Mouse (Mus musculus) forebrain, embryonic 13.5 days (tissue): Measurements from ENCODE around the gene Cpne6. TPM values are rescaled to one million over a fixed set of nuclear protein-coding genes. Genes with fewer than 3 reads are reported as not detected.

Experiments
- ATAC-seq: fragments of 200-750 bp; cut with Nextera tagmentation; 2 replicates; pipeline ENCODE4 v1.8.0; 2017
- H3K27ac ChIP-seq: fragments of 300-500 bp; sonication (generic); 2 replicates; pipeline ENCODE4 v1.5.1; 2015; ENCODE audit warnings: inconsistent platforms, mild to moderate bottlenecking, moderate library complexity
- H3K27me3 ChIP-seq: fragments of 300-500 bp; sonication (generic); 2 replicates; pipeline ENCODE4 v1.6.1; 2015; ENCODE audit warnings: mild to moderate bottlenecking, inconsistent platforms
- H3K36me3 ChIP-seq: fragments of 300-500 bp; sonication (generic); 2 replicates; pipeline ENCODE4 v1.6.1; 2015; ENCODE audit warnings: mild to moderate bottlenecking, inconsistent platforms; ENCODE audit not compliant: poor library complexity, severe bottlenecking
- H3K4me1 ChIP-seq: fragments of 300-500 bp; sonication (generic); 2 replicates; pipeline ENCODE4 v1.6.1; 2015; ENCODE audit warnings: inconsistent platforms
- H3K4me2 ChIP-seq: fragments of 300-500 bp; sonication (generic); 2 replicates; pipeline ENCODE4 v1.6.1; 2015; ENCODE audit warnings: inconsistent platforms, mild to moderate bottlenecking, moderate library complexity
- H3K4me3 ChIP-seq: fragments of 300-500 bp; sonication (generic); 2 replicates; pipeline ENCODE4 v1.5.1; 2015; ENCODE audit warnings: mild to moderate bottlenecking, inconsistent platforms
- H3K9ac ChIP-seq: fragments of 300-500 bp; sonication (generic); 2 replicates; pipeline ENCODE4 v1.6.1; 2015; ENCODE audit warnings: mild to moderate bottlenecking, inconsistent platforms
- H3K9me3 ChIP-seq: fragments of 300-500 bp; sonication (generic); replicated peaks from 2 replicates; pipeline ENCODE4 v1.6.1; 2016; ENCODE audit warnings: inconsistent platforms
- WGBS: fragments of 180-500 bp; shearing (Covaris S2); methylation state at CpG from one replicate; pipeline ENCODE4 v1.1.7; 2015; 5-methylcytosine and 5-hydroxymethylcytosine counted together
- polyA plus RNA-seq: library from polyadenylated mRNA; unstranded; fragments of >200 nt; fragmentation: Nextera tagmentation; extraction: Ambion mirVana; gene quantifications from 2 replicates; pipeline ENCODE4 v1.2.1, GENCODE M21; 2015

Cpne6 gene
- polyA plus RNA-seq, 1 experiment from 2014 or later, result 1.5 TPM

DNA sequence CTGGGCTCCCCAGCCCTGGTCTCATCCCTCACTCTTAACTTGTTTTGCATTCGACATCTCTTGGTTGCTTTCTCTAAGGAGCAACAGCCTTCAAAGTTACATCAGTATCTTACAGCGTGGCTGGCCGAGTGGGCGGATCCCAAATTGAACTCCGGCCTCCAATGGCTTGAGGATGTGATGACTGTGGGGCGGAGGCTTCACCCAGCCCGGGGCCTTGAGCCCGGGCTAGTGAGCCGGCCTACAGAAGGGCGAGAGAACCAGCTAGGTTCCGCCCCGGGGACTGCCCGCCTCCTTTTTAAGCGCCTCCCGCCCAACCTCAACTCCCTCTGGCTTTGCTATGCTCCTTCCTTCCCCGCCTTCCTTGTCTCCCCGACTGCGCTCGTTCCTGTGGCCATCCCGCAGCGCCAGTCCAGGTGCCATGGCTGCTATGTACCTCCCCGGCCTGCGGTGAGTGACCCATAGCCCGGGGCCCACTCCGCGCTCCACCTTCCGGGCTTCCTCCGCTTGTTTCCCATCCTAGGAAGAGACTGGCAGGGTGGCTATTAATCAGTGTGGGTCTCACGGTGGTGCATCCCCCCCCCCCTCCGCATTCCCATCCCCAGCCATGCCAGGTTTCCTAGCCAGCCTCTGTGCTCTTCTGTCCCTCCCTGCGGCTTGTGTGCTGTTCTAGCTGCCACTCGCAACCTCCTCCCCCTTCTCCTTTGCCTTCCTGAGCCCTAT, 30.0 kb downstream of the Cpne6 start, which contains the start of gene Pck2:
Gene Pck2, plus strand, starts transcription at position 200 of the 720 bp plus-strand sequence.
- ATAC-seq, result peak; percentile 81
- peak within 1 kb of the TSS; percentile 84 for H3K9ac ChIP-seq
- H3K4me2 ChIP-seq, result peak within 1 kb of the TSS; percentile 88
- H3K4me3 ChIP-seq, result peak within 1 kb of the TSS; percentile 54
- H3K4me1 ChIP-seq, result peaks cover 36% of the 10 kb centered on the region
- no peaks in the 10 kb centered on the region for H3K9me3 ChIP-seq
- WGBS, result under 1% methylated on average over 32 of the region's 32 CpGs
- H3K36me3 ChIP-seq, result peaks cover 13% of the 10 kb centered on the region
- H3K27me3 ChIP-seq, result no peaks in the 10 kb centered on the region
- peak within 1 kb of the TSS; percentile 92 for H3K27ac ChIP-seq

DNA sequence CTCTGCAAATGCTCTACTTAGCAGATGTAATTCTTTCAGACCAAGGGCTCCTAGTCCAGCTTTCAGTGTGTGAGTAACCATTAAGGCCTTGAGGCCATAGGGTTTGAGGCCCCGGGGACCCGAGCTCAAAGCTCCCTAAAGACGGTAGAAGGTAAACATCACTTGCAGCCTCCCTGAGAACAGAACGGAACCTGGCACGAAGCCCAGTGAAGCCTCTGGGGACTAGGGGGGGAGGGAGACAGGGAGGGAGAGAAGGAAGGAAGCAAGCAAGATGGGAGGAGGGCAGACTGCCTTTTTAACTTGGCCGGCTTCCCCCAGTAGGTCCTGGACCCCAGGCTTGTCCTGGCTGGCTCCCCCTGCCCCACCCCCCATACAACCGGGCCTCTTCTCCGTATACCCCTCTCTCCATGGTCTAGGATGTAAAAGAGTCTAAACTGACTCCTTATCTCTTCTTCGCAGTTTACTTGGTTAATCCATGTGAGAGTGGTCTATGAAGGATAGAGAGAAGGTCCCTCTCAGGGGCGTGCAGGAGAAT, 30.6 kb downstream of the Cpne6 start:
- peak; percentile 61 for ATAC-seq
- H3K9me3 ChIP-seq, result no peaks in the 10 kb centered on the region
- WGBS, result 5% methylated on average over 10 of the region's 10 CpGs
- peak overlapping the region; percentile 88 for H3K4me2 ChIP-seq
- H3K27me3 ChIP-seq, result no peaks in the 10 kb centered on the region
- peak overlapping the region; percentile 84 for H3K9ac ChIP-seq
- peaks cover 36% of the 10 kb centered on the region for H3K4me1 ChIP-seq
- peaks cover 15% of the 10 kb centered on the region for H3K36me3 ChIP-seq
- peak overlapping the region; percentile 92 for H3K27ac ChIP-seq
- H3K4me3 ChIP-seq, result peak overlapping the region; percentile 54

DNA sequence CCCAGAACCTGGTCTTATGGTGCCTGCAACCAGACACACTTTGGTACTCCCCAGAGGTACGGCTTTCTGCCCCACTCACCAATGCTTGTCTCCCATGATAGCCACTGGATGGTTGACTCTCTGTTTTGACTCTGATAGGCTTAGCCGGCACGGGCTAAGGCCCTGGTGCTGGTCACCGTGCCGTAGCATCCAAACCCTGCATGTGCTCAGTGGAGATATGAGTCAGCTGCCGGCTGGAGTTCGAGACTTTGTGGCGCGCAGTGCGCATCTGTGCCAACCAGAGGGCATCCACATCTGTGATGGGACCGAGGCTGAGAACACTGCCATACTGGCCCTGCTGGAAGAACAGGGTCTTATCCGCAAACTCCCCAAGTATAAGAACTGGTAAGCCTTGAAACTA, 32.0 kb downstream of the Cpne6 start:
- 95% methylated on average over 12 of the region's 12 CpGs for WGBS
- H3K4me3 ChIP-seq, result no peak overlapping the region
- peaks cover 36% of the 10 kb centered on the region for H3K4me1 ChIP-seq
- no peak overlapping the region for H3K27ac ChIP-seq
- no peaks in the 10 kb centered on the region for H3K27me3 ChIP-seq
- ATAC-seq, result no peak
- H3K9ac ChIP-seq, result no peak overlapping the region
- no peak overlapping the region for H3K4me2 ChIP-seq
- no peaks in the 10 kb centered on the region for H3K9me3 ChIP-seq
- peaks cover 15% of the 10 kb centered on the region for H3K36me3 ChIP-seq

DNA sequence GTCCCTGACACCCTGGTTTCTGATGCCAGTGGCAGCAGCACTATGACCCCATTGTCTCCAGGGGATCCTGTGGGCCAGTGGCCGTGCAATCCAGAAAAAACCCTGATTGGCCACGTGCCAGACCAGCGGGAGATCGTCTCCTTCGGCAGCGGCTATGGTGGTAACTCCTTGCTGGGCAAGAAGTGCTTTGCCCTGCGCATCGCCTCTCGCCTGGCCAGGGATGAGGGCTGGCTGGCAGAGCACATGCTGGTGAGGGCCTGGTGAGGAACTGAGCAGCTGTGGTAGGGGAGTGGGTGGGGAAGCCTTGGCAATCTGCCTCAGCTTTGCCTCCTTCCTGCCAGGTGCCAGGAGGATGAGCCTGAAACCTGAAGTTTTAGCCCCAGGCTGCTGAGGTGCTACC, 34.1 kb downstream of the Cpne6 start:
- H3K9ac ChIP-seq, result 0 out of 2 replicates have a peak overlapping the region, but pooled peaks have one; percentile 4
- 0 out of 2 replicates have a peak overlapping the region, but pooled peaks have one; percentile 27 for H3K27ac ChIP-seq
- no peaks in the 10 kb centered on the region for H3K9me3 ChIP-seq

DNA sequence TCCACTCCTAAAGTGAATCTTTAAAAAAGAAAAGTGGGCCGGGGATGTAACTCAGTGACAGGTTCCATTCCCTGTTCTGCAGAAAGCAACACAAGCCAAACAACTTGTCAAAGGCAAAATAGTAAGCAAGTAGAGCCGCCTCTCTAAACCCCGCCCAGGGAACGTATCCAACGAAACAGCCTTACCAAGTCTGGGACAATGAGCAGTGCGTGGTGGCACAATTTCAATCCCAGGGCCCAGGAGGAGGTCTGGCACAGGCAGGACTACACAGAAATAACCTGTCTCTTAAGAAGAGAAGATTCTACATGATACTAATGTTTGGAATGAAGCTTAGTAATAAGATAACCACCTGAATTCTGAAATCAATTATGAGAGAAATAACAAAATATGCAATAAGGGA, 39.9 kb downstream of the Cpne6 start:
- 80% methylated on average over 6 of the region's 6 CpGs for WGBS
- ATAC-seq, result no peak
- Histone ChIP-seq H3K4me3 (no peak overlapping the region), H3K4me2 (no peak overlapping the region), H3K4me1 (no peaks in the 10 kb centered on the region), H3K27me3 (no peaks in the 10 kb centered on the region), H3K9me3 (no peaks in the 10 kb centered on the region), H3K9ac (no peak overlapping the region), H3K27ac (no peak overlapping the region), H3K36me3 (peaks cover 23% of the 10 kb centered on the region)

More for the DNA sequence above, 34.1 kb downstream of the Cpne6 start:
- Histone ChIP-seq H3K27me3 (no peaks in the 10 kb centered on the region), H3K36me3 (peaks cover 35% of the 10 kb centered on the region), H3K4me2 (no peak overlapping the region; the same call in 1 of the 2 replicates), H3K4me3 (no peak overlapping the region), H3K4me1 (peaks cover 36% of the 10 kb centered on the region)
- ATAC-seq, result no peak
- 63% methylated on average over 9 of the region's 9 CpGs for WGBS

DNA sequence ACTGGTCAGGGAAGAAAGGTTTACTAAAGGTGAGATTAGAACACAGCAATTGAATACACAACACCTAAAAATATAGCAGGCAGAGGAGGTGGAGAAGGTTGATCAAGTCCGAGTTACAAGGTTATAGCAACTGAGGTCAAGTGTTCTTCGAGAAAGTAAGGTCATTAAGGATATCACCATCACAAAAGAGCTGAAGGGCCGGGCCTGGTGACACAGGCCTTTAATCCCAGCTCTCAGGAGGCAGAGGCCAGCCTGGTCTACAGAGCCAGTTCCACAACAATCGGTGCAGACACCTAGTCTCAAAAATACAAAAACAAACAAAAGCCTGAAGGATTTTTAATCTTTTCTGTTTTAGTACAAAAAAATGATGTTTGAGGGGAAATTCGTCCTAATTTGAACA, 41.1 kb downstream of the Cpne6 start:
- Histone ChIP-seq H3K36me3 (peaks cover 20% of the 10 kb centered on the region), H3K27me3 (no peaks in the 10 kb centered on the region), H3K9me3 (no peaks in the 10 kb centered on the region), H3K9ac (no peak overlapping the region), H3K4me2 (no peak overlapping the region), H3K4me1 (no peaks in the 10 kb centered on the region), H3K27ac (no peak overlapping the region), H3K4me3 (no peak overlapping the region)
- no peak for ATAC-seq
- WGBS, result 73% methylated on average over 5 of the region's 5 CpGs

DNA sequence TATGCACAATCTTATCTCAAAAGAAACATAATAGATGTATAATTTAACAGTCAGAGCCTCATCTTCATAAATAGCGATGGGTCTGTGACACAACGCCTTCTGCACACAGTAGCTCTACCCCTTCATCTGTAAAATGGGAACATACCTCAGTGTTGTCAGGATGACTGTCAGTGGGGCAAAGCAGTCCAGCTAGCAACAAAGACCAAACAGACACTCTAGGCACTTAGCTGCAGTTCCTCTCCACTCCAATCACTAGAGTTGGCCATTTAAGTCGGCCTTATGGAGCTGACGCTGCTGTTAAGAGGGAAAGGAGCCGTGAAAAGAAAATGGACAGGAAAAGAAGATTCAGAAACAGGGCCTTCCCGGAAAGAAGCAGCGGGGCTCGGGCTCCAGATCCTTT, 41.5 kb downstream of the Cpne6 start:
- H3K4me3 ChIP-seq, result no peak overlapping the region
- H3K9me3 ChIP-seq, result no peaks in the 10 kb centered on the region
- H3K27ac ChIP-seq, result no peak overlapping the region
- ATAC-seq, result no peak
- peaks cover 20% of the 10 kb centered on the region for H3K36me3 ChIP-seq
- no peaks in the 10 kb centered on the region for H3K27me3 ChIP-seq
- WGBS, result 94% methylated on average over 8 of the region's 8 CpGs
- no peak overlapping the region for H3K9ac ChIP-seq
- H3K4me2 ChIP-seq, result no peak overlapping the region
- H3K4me1 ChIP-seq, result no peaks in the 10 kb centered on the region

DNA sequence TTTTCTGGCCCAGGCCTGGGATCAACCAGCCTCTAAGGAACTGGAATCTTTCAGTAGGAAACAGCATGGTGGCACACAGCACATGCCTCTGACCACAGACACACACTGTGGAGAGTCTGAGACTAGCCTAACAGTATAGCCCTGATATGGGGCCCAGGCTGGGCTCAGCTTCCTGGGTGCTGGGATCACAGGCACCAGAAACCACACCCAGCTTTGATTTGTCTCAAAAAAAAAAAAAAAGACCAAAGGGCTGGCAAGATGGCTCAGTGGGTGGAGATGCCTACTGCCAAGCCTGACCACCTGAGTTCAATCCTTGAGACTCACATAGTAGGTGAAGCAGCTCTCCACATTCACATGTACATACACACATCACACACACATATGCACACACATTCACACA, 44.4 kb downstream of the Cpne6 start:
- Histone ChIP-seq H3K9me3 (no peaks in the 10 kb centered on the region), H3K4me1 (peaks cover 7% of the 10 kb centered on the region), H3K36me3 (no peaks in the 10 kb centered on the region), H3K4me3 (no peak overlapping the region), H3K4me2 (no peak overlapping the region), H3K27me3 (no peaks in the 10 kb centered on the region), H3K27ac (no peak overlapping the region), H3K9ac (no peak overlapping the region)
- no peak for ATAC-seq

DNA sequence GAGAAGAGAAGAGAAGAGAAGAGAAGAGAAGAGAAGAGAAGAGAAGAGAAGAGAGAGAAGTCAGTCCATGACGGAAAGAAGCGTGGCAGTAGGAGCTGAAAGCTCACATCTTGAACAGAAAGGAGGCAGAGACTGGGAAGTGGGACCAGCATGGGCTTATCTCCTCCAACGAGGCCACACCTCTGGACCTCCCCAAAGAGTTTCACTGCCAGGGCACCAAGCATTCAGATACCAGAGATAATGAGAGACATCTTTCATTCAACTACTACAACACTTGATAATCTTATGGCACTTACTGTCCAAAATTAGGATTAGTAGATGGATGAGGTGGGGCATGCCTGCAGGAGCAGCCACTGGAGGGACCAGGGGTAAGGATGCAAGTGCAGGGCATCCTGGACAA, 45.5 kb downstream of the Cpne6 start:
- WGBS, result 85% methylated on average over 3 of the region's 3 CpGs
- no peaks in the 10 kb centered on the region for H3K27me3 ChIP-seq
- no peak overlapping the region for H3K4me3 ChIP-seq
- H3K36me3 ChIP-seq, result no peaks in the 10 kb centered on the region
- no peak overlapping the region for H3K27ac ChIP-seq
- H3K4me2 ChIP-seq, result no peak overlapping the region
- H3K4me1 ChIP-seq, result peaks cover 7% of the 10 kb centered on the region
- no peak overlapping the region for H3K9ac ChIP-seq
- H3K9me3 ChIP-seq, result no peaks in the 10 kb centered on the region
- ATAC-seq, result no peak

DNA sequence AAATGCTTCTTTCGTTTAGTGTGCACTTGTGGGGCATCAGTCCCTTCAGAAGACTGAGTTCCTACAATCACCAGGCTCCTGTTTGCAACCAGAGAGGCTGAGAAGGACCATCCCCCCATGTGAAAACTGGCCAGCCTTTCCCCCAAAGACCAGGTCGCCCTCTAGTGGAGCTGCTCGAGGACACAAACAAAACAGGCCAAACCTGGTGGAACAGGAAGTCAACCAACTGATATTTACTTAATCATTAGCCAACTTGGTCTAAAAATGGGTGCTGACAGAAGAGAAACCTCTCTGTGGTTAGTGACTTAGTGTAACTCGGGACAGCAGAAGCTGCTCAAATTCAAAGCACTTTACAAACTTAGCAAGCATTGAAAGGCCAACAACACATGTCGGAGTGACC, 46.8 kb downstream of the Cpne6 start:
- WGBS, result 26% methylated on average over 5 of the region's 5 CpGs
- no peak for ATAC-seq
- Histone ChIP-seq H3K4me1 (peaks cover 19% of the 10 kb centered on the region), H3K27ac (no peak overlapping the region), H3K4me2 (no peak overlapping the region), H3K27me3 (no peaks in the 10 kb centered on the region), H3K36me3 (no peaks in the 10 kb centered on the region), H3K9ac (no peak overlapping the region), H3K9me3 (no peaks in the 10 kb centered on the region), H3K4me3 (no peak overlapping the region)

DNA sequence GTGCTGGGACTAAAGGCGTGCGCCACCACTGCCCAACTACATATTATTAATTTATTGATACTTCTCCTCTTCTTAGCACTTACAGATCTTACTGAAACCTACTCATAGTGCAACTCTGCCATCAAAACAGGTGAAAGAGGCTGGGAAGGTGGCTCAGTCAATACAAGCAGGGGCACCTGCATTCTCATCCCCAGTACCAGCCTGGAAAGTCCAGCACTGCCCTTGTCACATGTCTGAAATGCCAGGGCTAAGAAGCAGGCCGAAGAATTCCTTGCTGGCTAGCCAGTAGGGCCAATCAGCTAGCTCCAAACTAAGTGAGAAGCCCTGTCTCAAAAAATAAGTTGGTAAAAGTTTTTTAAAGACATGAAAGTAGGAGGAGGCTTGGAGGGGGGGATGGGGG, 47.3 kb downstream of the Cpne6 start:
- 91% methylated on average over 3 of the region's 3 CpGs for WGBS
- peaks cover 21% of the 10 kb centered on the region for H3K4me1 ChIP-seq
- no peaks in the 10 kb centered on the region for H3K27me3 ChIP-seq
- H3K9ac ChIP-seq, result no peak overlapping the region
- H3K4me2 ChIP-seq, result no peak overlapping the region
- H3K4me3 ChIP-seq, result no peak overlapping the region
- H3K36me3 ChIP-seq, result no peaks in the 10 kb centered on the region
- no peaks in the 10 kb centered on the region for H3K9me3 ChIP-seq
- H3K27ac ChIP-seq, result no peak overlapping the region
- ATAC-seq, result no peak

DNA sequence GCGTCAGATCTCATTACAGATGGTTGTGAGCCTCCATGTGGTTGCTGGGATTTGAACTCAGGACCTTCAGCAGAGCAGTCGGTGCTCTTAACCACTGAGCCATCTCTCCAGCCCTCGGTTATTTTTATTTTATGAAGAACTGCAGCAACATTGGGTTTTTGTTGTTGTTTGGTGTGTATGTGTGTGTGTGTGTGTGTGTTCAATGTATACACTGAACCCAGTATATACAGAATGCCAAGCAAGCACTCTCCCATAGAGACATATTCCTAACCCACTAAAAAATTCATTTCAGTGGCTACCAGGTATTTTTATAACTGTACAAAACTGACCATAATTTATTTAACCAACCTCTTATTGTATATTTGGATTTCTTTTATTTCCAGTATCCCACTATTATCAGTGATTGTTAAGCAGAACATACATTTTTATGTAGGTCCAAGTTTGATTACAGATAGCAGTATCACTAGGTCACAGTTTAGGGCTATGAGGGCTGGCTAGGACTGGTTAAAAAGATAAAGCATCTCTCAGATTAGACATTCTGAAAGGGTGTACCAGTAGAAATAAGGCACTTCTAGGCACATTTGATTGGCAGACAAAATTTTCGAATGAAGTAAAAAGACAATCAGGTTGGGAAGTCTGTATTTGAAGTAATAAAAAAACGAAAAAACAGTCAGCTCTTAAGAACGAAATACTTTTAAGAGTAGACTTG, 48.6 kb downstream of the Cpne6 start:
- H3K4me3 ChIP-seq, result peak overlapping the region; percentile 66
- peaks cover 9% of the 10 kb centered on the region for H3K36me3 ChIP-seq
- H3K27ac ChIP-seq, result no peak overlapping the region
- H3K9me3 ChIP-seq, result no peaks in the 10 kb centered on the region
- 58% methylated on average over 6 of the region's 6 CpGs for WGBS
- H3K9ac ChIP-seq, result peak overlapping the region; percentile 87
- no peaks in the 10 kb centered on the region for H3K27me3 ChIP-seq
- H3K4me2 ChIP-seq, result peak overlapping the region; percentile 77
- H3K4me1 ChIP-seq, result peaks cover 21% of the 10 kb centered on the region
- ATAC-seq, result no peak
